Comparison of ENCODE assay signal across 14 mouse cellular contexts in the genomic region with DNA sequence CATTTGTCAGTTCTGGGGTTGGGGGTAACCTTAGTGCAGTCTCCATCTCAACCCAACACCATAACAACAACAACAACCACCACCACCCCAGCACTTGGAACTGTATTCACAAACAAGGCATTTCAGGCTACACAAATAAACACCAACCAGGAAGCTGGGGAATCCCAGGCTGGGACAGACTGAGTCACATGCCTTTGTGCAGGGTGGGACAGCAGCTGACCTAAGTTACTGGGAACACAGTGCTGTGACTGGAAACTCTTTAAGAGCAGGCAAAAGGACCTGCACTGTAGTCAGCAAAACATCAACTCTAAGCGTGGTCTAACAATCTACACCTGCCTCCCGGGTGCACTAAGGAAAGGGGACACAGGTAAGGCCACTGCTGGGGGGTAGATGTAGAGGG. TPM values are rescaled to one million over a fixed set of nuclear protein-coding genes. Genes with fewer than 3 reads are reported as not detected.
DNase-seq lines count a peak whose midpoint lies in the region; ATAC-seq and TF ChIP-seq lines count a peak whose summit lies in the region.
"Had no signal": no experiment of that assay in that cellular context is flagged by ENCODE, and none has a peak within 500 bp of the region (broad histone marks: within the 10 kb centered on the region; RNA-seq: fewer than 3 reads in every experiment).

No protein-coding gene starts in this region.

- H3K36me3 ChIP-seq in heart, adult 2 months (ENCODE audit: control insufficient read depth, insufficient read depth, low read length) = peaks cover 46% of the 10 kb centered on the region
- H3K36me3 ChIP-seq in liver, postnatal 0 days (replicated peaks; ENCODE audit: insufficient read depth, low read length) = peaks cover 5% of the 10 kb centered on the region; the same call in 1 of the 2 replicates
- H3K36me3 ChIP-seq in midbrain, embryonic 10.5 days = no peaks in the 10 kb centered on the region
- H3K36me3 ChIP-seq in limb, embryonic 10.5 days = no peaks in the 10 kb centered on the region
- H3K36me3 ChIP-seq: hindbrain, embryonic 15.5 days; limb, embryonic 13.5 days had no signal

- peaks cover 10% of the 10 kb centered on the region for H3K79me2 ChIP-seq in heart, adult 2 months (replicated peaks; ENCODE audit: control insufficient read depth, insufficient read depth, low read length)

- H3K27me3 ChIP-seq in heart, adult 2 months (ENCODE audit: control insufficient read depth, insufficient read depth, low read length) = no peaks in the 10 kb centered on the region
- no peaks in the 10 kb centered on the region for H3K27me3 ChIP-seq in liver, postnatal 0 days (ENCODE audit: insufficient read depth, low read length)
- no peaks in the 10 kb centered on the region for H3K27me3 ChIP-seq in midbrain, embryonic 10.5 days (ENCODE audit: low read depth, poor library complexity, severe bottlenecking)
- no peaks in the 10 kb centered on the region for H3K27me3 ChIP-seq in limb, embryonic 10.5 days (ENCODE audit: low read depth, poor library complexity, severe bottlenecking)
- H3K27me3 ChIP-seq: CH12.LX; forebrain, embryonic 13.5 days; hindbrain, embryonic 15.5 days; limb, embryonic 13.5 days had no signal

- H3K9me3 ChIP-seq in liver, postnatal 0 days (ENCODE audit: low read length) = no peaks in the 10 kb centered on the region
- H3K9me3 ChIP-seq in midbrain, embryonic 10.5 days (replicated peaks) = no peaks in the 10 kb centered on the region
- no peaks in the 10 kb centered on the region for H3K9me3 ChIP-seq in limb, embryonic 10.5 days (replicated peaks)
- H3K9me3 ChIP-seq: forebrain, embryonic 13.5 days; hindbrain, embryonic 15.5 days; limb, embryonic 13.5 days had no signal

- peak; percentile 99 for TF ChIP-seq EP300 in heart, adult 2 months (IDR thresholded peaks at IDR 0.05; ENCODE audit: insufficient read depth, low read depth, low read length)
- peak; percentile 23; the same call in 1 of the 2 replicates for TF ChIP-seq EP300 in liver, postnatal 0 days (IDR thresholded peaks at IDR 0.05; ENCODE audit: low read depth)

- peak; percentile 40 for ATAC-seq in liver, postnatal 0 days
- ATAC-seq: forebrain, embryonic 13.5 days had no signal

- H3K4me3 ChIP-seq in heart, adult 2 months = peak overlapping the region; percentile 42
- H3K4me3 ChIP-seq in bone marrow, adult 2 months (replicated peaks; ENCODE audit: control insufficient read depth, low read depth, low read length) = no peak overlapping the region
- no peak overlapping the region for H3K4me3 ChIP-seq in liver, postnatal 0 days (ENCODE audit: low read depth, low read length)
- H3K4me3 ChIP-seq in midbrain, embryonic 10.5 days = no peak overlapping the region
- H3K4me3 ChIP-seq in limb, embryonic 10.5 days = no peak overlapping the region
- H3K4me3 ChIP-seq: forebrain, embryonic 13.5 days; hindbrain, embryonic 15.5 days; limb, embryonic 13.5 days had no signal

- DNase-seq in heart, adult 2 months = peak in 1 of 2 experiments; percentile 83
- no peak for DNase-seq in heart, postnatal 10 days
- DNase-seq in induced T-regulatory cell, adult 2 months (ENCODE audit: low read depth) = peak; percentile 45
- DNase-seq in liver, postnatal 0 days = no peak
- no peak for DNase-seq in adrenal gland, postnatal 36 days
- no peak for DNase-seq in midbrain, embryonic 10.5 days (ENCODE audit: low spot score)
- DNase-seq in limb, embryonic 10.5 days (ENCODE audit: low spot score) = no peak
- DNase-seq: cerebellum, adult 9-10 months had no signal

- no peak for TF ChIP-seq CTCF in heart, adult 2 months (IDR thresholded peaks at IDR 0.05)
- no peak for TF ChIP-seq CTCF in bone marrow, adult 2 months (IDR thresholded peaks at IDR 0.05; ENCODE audit: control insufficient read depth, insufficient read depth, low read length)
- no peak for TF ChIP-seq CTCF in liver, postnatal 0 days (IDR thresholded peaks at IDR 0.05; ENCODE audit: low read depth)

- intact Hi-C loops in heart, adult 2 months (cut with DNase I) = no loop called here
- intact Hi-C loops in heart, postnatal 10 days (cut with DNase I) = no loop called here

- peak overlapping the region; percentile 97 for H3K27ac ChIP-seq in heart, adult 2 months
- H3K27ac ChIP-seq in bone marrow, adult 2 months (ENCODE audit: control insufficient read depth, insufficient read depth, low read depth, low read length, poor library complexity) = peak overlapping the region; percentile 41; the same call in 1 of the 2 replicates
- peak overlapping the region; percentile 71 for H3K27ac ChIP-seq in liver, postnatal 0 days (ENCODE audit: low read depth)
- no peak overlapping the region for H3K27ac ChIP-seq in midbrain, embryonic 10.5 days (replicated peaks)
- no peak overlapping the region for H3K27ac ChIP-seq in limb, embryonic 10.5 days
- H3K27ac ChIP-seq: forebrain, embryonic 13.5 days; hindbrain, embryonic 15.5 days; limb, embryonic 13.5 days had no signal

- H3K4me1 ChIP-seq in heart, adult 2 months (ENCODE audit: control insufficient read depth, insufficient read depth, low read length) = peaks cover 63% of the 10 kb centered on the region
- peaks cover 21% of the 10 kb centered on the region; the same call in 1 of the 2 replicates for H3K4me1 ChIP-seq in bone marrow, adult 2 months (ENCODE audit: control insufficient read depth, insufficient read depth, low read length)
- H3K4me1 ChIP-seq in liver, postnatal 0 days (ENCODE audit: insufficient read depth) = peaks cover 81% of the 10 kb centered on the region
- peaks cover 41% of the 10 kb centered on the region for H3K4me1 ChIP-seq in midbrain, embryonic 10.5 days
- peaks cover 35% of the 10 kb centered on the region for H3K4me1 ChIP-seq in limb, embryonic 10.5 days

- peak overlapping the region; percentile 82 for H3K9ac ChIP-seq in heart, adult 2 months (ENCODE audit: low read depth, low read length)
- H3K9ac ChIP-seq in liver, postnatal 0 days (replicated peaks) = 0 out of 2 replicates have a peak overlapping the region, but pooled peaks have one; percentile 35
- H3K9ac ChIP-seq: forebrain, embryonic 13.5 days; hindbrain, embryonic 15.5 days; limb, embryonic 13.5 days had no signal

- TF ChIP-seq POLR2A in heart, adult 2 months (IDR thresholded peaks at IDR 0.05; ENCODE audit: insufficient read depth, low read depth, low read length) = peak; percentile 92
- TF ChIP-seq POLR2A in bone marrow, adult 2 months (IDR thresholded peaks at IDR 0.05; ENCODE audit: borderline replicate concordance, control insufficient read depth, low read depth, low read length) = no peak

- 24% methylated on average over 2 of the region's 2 CpGs for WGBS in heart, adult 2 months
- WGBS in bone marrow, adult 2 months = 71% methylated on average over 2 of the region's 2 CpGs
- 51% methylated on average over 2 of the region's 2 CpGs for WGBS in liver, postnatal 0 days (ENCODE audit: insufficient replicate concordance)
- WGBS in midbrain, embryonic 10.5 days = 94% methylated on average over 2 of the region's 2 CpGs
- WGBS in limb, embryonic 10.5 days = 90% methylated on average over 2 of the region's 2 CpGs

- H3K4me2 ChIP-seq in liver, postnatal 0 days (ENCODE audit: low read depth, low read length) = peak overlapping the region; percentile 47
- H3K4me2 ChIP-seq: forebrain, embryonic 13.5 days; hindbrain, embryonic 15.5 days; limb, embryonic 13.5 days had no signal

RNA-seq across cellular contexts. Expression of gene E030018B13Rik, which starts 11.5 kb away (rescaled TPM):
- not detected for total RNA-seq in heart, adult 2 months (2021)
- polyA plus RNA-seq in heart, adult 2 months (2012; rRNA removed) = not detected in 2 replicates
- total RNA-seq in heart, postnatal 10 days (2021) = not detected
- polyA plus RNA-seq in bone marrow, adult 2 months (2011; ENCODE audit: insufficient read depth, insufficient read length, low replicate concordance, missing spikeins) = not detected in 2 replicates
- 0.14 TPM in 1 of 2 replicates, not detected in the other for polyA plus RNA-seq in liver, postnatal 0 days (2015; fragmentation: Nextera tagmentation; extraction: Ambion mirVana)
- not detected for total RNA-seq in adrenal gland, postnatal 36 days (2021)
- polyA plus RNA-seq in midbrain, embryonic 10.5 days (2016; fragmentation: Nextera tagmentation; extraction: Ambion mirVana) = not detected in 2 replicates
- polyA plus RNA-seq in limb, embryonic 10.5 days (2016; fragmentation: Nextera tagmentation; extraction: Ambion mirVana) = not detected in 2 replicates
- total RNA-seq: CH12.LX had no signal
- polyA plus RNA-seq: hindbrain, embryonic 15.5 days; neural tube, embryonic 11.5 days had no signal

RNA-seq across cellular contexts. Expression of gene Klf13, which starts 33.5 kb away (rescaled TPM):
- total RNA-seq in heart, adult 2 months (2021) = 10 to 100 TPM; 50.0 to 54.6 TPM
- 21.6 and 24.6 TPM in 2 replicates for polyA plus RNA-seq in heart, adult 2 months (2012; rRNA removed)
- total RNA-seq in heart, postnatal 10 days (2021) = 10 to 100 TPM; 63.9 to 96.0 TPM
- polyA plus RNA-seq in bone marrow, adult 2 months (2011; ENCODE audit: insufficient read depth, insufficient read length, low replicate concordance, missing spikeins) = 38.0 and 58.7 TPM in 2 replicates
- 25.5 and 25.7 TPM in 2 replicates for polyA plus RNA-seq in liver, postnatal 0 days (2015; fragmentation: Nextera tagmentation; extraction: Ambion mirVana)
- total RNA-seq in adrenal gland, postnatal 36 days (2021) = 10 to 100 TPM; 73.9 to 77.8 TPM
- 29.6 and 34.1 TPM in 2 replicates for polyA plus RNA-seq in midbrain, embryonic 10.5 days (2016; fragmentation: Nextera tagmentation; extraction: Ambion mirVana)
- 17.2 and 17.9 TPM in 2 replicates for polyA plus RNA-seq in limb, embryonic 10.5 days (2016; fragmentation: Nextera tagmentation; extraction: Ambion mirVana)

Comparison
In these comparisons a context has a peak if more than half of its experiments do, and no peak if none do; other contexts are left out.
1. H3K27ac ChIP-seq: peak in heart, adult 2 months (single experiment), bone marrow, adult 2 months (single experiment) and liver, postnatal 0 days (single experiment); none in midbrain, embryonic 10.5 days (single experiment) and limb, embryonic 10.5 days (single experiment).